Mouse (Mus musculus): ENCODE results near the gene Sord.

The Sord gene

DNA sequence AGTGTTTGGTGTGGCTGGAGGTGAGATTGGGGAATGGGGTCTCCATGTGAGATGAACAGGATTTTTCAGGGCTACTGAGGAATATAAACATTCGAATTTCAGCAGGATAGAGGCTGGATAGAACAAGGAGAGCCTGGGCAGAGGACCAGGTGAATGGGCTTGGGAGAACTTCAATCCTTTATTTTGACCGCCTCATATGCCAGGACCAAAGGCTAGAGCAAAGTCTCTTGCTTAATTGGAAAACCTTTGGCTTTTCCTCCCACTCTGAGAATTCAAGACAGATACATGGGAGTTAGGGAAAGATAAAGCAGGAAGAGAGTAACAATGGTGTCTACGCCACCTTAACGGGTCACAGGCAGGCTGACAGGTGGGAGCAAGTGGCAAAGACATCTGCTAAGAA, 6.7 kb downstream of the Sord start:
- no peak for DNase-seq

GRCm38 (mm10) chr2:122241935-122242334, 7.4 kb downstream of the Sord start:
- DNase-seq: no peak

DNA sequence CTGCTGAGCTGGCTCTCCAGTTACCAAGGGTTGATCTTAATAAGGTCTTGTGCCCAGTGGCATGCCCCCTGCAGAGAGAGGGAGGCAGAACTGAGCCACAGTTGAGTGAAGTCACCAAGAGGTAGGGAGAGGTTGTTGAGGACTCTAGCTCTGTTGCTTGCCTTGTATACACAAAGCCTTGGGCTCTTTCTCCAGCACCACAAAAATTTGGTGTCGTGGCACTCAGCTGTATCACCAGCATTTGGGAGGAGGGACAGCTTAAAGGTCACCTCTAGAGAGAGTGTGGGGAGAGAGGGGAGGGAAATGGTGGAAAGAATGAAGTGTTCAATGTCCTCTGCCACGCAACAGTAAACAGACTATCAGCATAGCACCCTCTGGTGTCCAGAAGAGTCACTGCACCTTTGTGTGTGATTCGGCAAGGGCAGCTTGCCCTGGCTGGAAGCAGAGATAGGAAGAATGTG, 9.2 kb downstream of the Sord start:
- peak; percentile 69 for DNase-seq

GRCm38 (mm10) chr2:122247786-122248185, 13.2 kb downstream of the Sord start:
- DNase-seq: no peak

DNA sequence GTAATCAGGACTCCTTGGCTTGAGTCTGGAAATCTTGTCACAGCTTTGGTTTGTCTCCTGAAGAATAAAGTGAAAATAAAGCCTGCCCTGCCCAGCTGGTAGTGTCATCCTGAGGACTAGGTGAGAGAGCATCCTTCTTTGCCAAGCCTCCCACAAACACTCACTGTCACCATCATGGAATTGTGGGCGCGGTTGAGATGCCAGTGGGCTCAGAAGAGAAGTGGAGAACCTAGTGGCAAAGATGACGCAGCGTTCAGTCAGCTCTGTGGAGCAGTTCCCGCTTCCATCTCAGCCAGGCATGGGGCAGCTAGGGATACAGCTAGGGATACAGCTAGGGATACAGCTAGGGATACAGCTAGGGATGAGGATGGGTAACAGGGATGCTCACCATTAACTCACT, 21.4 kb downstream of the Sord start:
- no peak for DNase-seq

DNA sequence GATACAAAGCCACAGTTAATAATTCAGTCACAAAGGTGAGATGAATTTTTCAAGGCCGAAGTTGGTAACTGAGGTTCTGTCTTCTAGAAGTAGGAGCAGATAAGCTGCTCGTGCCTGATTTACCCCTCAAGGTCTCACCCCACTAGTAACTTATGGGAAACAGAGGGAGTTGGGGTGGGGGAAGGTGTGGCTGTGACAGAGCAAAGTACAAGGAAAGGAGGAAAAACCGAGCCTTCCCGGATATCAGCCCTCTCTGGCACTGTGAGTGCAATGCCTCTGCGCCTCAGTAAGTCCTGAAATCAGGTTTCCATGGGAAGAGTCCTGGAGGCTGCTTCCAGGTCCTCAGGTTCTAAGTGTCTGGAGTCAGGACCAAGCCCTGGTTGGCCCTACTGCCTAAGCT, 26.2 kb downstream of the Sord start:
- DNase-seq: no peak

DNA sequence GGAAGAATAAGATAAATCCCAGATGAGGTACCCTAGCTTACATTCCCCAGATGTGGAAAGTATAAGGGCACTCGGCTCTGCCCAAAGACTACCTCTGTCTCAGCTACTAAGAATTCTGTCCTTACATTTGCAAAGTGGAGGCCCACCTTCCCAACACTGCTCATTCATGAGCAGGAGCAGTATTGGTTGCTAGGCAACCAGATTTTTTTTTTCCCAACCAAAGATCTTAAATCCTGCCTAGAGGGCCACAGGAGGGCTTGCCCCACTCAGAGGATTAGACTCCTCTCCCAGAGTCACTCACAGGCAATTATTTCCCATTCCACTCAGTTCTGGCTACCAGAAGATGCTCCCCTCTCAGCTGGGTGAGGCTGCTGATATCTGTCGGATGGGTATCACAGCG, 30.1 kb downstream of the Sord start:
- DNase-seq: no peak

- no peak for DNase-seq
These were observed 32.1 kb downstream of the Sord start for GRCm38 (mm10) chr2:122266407-122267193.

DNA sequence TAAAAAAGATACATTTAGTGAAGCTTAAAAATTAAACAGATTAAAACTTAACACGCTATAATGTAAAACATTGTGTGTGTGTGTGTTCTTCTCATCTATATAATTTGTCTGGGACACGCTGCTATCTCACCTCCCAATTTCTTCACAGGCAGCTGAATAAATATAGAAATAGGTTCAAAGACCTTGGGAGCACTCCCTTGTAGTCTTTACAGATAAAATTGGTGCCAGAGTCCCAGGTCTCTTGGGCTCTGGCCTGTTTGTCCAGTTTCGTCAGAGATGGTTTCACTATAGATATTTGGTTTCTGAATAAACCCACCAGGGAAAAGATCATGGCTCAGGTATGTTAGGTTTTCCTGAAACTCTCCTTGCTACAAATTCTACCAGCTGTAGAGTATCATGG, 44.2 kb downstream of the Sord start:
- no peak for DNase-seq

GRCm38 (mm10) chr2:122284091-122284490, 49.5 kb downstream of the Sord start:
- DNase-seq: no peak

GRCm38 (mm10) chr2:122286137-122286536, 51.6 kb downstream of the Sord start:
- no peak for DNase-seq

GRCm38 (mm10) chr2:122294916-122295315, 60.4 kb downstream of the Sord start:
- DNase-seq: peak; percentile 53

DNA sequence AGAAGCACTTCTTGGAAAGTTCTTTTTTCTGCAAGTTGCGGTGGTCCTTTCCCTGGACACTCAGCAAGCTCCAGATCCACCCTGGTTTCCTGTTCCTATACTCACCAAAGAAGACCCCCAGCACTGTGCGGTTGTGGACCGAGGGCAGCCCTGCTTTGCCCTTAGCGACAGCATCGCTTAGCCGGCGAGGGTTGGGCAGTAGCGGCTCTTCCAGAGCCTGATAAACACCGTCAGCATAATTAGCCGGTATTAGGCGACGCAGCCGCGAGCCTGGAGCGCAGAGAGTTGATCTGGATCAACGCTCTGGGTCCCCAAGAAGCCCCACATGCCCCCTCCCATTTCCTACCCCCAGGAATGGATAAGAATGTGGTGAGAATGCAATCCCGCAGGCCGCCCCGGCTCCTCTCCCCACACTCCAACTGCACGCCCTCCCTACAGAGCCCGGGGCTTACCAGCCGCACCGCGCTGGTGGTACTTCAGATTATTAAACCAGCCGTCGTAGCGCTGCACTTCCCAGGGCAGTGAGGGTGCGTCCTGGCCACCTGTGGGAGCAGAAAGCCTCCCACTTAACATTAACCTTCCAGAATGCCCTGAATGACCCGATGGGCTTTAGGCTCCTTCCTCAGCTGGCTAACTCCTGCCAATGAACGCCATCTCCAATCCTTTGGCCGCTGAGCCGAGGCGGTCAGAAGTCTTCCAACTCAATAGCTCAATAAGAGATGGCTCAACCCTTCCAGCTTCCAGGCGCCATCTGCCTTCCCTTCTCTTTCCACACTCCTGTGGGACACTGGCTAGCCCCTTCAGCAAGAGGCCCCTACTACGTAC, 62.9 kb downstream of the Sord start:
- no peak for DNase-seq

DNA sequence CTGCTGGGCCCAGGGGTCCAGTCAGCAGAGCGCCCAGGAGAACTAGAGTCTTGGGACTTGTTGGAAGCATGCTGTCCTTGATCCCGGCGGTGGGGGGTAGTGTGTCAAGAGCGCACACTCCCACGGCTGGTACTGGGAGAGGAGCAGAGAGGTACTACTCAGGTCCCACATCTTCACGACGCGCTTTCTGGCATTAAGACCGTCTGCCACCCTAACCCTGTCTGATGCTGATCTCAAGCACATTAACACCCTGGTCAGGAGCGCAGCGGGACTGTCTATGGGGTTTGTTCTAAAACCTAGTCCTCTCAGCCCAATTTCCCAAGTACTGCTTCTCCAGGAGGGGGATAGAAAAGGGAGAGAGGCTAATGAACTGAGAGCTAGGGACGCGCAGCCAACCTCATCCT, 63.5 kb downstream of the Sord start, which contains the start of gene Duox2:
Gene Duox2 (minus strand): TSS at position 354 of the 404 bp plus-strand sequence.
- no peak for DNase-seq

DNA sequence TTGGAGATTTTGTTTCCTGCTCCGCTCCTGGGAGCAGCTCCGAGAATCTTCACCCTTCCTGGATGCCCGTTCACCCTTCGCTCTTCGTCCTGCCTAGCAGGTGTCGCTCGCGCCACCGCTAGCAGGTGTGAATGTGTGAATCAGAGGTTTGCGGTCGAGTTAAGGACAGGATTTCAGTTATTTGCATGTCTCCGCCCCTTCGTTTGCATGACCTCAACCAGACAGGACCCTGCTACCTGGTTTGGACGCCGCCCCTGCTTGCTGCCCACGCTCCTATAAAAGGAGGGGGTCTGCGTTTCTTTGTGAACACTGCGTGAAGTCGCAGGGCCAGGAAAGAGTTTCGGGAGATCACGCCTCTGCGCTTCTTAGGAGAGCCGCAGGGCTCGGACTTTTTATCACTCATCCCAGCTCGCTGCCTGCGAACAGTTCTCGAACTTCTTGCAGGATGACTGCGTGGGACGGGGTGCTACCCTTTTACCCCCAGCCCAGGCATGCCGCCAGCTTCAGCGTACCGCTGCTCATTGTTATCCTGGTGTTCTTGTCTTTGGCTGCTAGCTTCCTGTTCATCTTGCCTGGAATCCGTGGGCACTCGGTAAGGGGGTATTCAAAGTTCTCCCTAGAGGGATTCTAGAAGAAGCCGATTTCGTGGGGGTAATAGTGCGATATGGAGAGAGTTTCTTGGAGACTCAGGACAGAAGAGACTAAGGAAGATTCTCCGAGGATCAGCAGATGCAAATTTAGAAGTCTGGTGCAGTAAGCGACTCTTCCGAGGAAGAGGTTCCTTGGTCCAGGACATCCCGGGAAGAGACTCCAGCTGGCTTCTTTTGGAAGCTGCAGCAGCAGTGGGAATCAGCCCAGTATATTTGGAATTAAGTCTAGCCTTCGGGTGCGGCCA, 64.3 kb downstream of the Sord start, which contains the start of gene Duoxa2:
Gene Duoxa2 (plus strand): TSS at position 305 of the 895 bp plus-strand sequence.
- peak; percentile 54 for DNase-seq

DNA sequence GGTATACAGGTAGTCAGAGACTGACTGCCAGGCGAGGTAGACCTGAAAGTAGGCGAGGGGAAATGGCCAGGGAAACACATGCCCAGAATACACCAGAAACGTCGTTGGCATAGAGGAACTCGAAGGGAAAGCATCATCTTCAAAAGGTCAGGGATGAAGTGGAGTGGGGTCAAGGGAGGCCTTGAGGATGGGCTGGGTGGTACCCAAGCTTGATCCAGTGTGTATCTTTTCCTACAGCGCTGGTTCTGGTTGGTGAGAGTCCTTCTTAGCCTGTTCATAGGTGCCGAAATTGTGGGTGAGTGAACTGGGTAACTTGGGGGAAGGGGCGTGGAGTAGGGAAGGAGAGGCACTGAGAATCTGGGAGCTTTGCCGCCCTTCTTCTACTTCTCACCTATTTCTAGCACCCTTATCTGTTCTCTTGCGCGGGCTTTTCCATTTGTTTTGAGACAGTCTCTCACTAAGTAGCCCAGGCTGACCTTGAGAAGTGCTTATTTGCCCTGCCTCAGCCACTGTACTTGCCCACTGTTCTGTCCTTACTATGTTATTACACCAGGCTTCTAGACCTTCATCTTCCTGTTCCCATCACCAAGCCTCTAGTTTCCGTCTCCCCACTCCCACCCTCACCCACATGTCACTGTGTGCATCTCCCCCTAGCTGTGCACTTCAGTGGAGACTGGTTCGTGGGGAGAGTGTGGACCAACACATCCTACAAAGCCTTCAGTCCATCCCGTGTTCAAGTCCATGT, 65.5 kb downstream of the Sord start:
- DNase-seq: no peak

- no peak for DNase-seq
These were observed 66.1 kb downstream of the Sord start for GRCm38 (mm10) chr2:122300656-122301020.

DNA sequence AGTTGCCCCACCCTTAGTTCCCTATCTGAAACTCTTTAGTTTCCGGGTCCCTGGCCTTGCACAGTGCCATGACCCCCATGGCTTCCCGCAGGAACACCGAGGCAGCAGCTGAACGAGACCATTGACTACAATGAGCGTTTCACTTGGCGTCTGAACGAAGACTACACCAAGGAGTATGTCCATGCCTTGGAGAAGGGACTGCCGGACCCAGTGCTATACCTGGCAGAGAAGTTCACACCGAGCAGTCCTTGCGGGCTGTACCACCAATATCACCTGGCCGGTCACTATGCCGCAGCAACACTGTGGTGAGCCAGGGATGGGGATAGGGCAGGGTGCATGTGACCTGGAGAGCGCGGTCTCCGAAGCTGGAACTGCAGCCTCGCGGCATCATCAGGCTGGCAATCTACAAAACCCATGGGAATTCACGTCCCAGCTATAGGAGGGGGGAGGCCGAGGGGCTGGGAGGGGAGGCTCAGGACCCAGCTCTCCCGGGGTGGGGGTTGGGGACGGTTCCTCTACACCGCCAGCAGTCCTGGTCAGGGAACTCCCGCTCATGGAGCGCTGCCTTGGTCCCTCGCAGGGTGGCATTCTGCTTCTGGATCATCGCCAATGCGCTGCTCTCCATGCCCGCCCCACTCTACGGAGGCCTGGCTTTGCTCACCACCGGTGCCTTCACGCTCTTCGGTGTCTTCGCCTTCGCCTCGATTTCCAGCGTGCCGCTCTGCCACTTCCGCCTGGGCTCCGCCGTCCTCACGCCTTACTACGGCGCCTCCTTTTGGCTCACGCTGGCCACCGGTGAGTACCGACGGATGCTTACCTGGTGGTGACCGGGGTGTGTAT, 66.8 kb downstream of the Sord start:
- DNase-seq: peak; percentile 66

DNA sequence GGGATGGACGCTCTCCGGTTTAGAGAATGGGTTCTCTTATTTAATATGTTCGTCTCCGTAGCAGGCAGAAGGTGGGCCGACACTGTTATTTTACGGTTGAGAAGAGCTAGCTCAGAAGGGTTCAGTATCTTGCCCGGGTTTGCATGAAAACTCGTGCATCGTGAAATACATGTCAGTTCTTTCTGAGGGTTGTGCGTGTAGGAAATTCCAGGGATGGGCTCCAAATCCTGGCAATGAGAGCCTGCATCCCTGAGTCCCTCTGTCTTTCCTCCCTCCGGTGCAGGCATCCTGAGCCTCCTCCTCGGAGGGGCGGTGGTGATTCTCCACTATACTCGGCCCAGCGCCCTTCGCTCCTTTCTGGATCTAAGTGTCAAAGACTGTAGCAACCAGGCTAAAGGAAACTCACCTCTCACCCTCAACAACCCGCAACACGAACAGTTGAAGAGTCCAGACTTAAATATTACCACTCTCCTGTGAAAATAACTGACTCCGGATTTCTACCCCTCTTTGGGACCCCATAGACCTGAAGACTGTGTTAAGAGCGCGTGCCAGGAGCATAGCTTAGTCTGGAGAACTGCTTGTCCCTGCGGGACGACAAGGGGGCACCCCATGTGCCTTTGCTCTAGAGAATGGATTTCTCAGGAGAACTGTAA, 67.5 kb downstream of the Sord start:
- DNase-seq: no peak

DNA sequence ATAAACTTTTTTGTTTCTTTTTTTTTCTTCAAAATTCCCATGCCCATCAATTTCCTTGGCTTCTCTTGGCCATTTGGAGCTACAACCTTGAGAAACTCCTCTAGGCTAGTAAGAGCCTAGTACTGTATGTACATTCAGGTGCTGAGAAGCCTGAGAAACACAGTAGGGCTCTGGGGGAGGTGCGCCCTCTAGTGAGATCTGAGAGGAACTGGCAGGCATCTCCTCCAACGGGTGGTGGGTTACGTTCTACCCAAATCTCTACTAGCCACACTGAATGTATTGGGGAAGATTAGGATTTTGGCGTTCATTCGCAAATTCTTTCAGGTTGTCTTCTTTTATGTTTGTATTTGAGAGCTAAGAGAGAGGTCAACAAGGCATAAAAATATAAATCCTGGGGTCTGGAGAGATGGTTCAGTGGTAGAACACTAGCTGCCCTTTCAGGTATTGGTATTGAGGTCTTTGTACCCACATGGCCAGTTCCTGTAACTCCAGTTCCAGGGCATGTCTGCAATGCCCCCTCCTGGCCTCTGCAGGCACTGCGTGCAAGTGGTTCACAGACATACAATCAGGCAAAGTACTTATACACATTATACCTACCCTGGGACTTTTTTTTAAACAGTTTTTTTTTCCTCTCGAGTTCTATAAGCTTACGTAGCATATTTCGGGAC, 68.2 kb downstream of the Sord start:
- DNase-seq: peak; percentile 83
